Mouse (Mus musculus) heart, adult 9 months (tissue): ENCODE results near the gene Ccdc137.

Experiments used
- DNase-seq, 2 experiments: peaks; one replicate each; pipeline ENCODE4 v3.0.0; 2022; ENCODE audit warnings: low spot score in 2 of 2

Gene Ccdc137

DNA sequence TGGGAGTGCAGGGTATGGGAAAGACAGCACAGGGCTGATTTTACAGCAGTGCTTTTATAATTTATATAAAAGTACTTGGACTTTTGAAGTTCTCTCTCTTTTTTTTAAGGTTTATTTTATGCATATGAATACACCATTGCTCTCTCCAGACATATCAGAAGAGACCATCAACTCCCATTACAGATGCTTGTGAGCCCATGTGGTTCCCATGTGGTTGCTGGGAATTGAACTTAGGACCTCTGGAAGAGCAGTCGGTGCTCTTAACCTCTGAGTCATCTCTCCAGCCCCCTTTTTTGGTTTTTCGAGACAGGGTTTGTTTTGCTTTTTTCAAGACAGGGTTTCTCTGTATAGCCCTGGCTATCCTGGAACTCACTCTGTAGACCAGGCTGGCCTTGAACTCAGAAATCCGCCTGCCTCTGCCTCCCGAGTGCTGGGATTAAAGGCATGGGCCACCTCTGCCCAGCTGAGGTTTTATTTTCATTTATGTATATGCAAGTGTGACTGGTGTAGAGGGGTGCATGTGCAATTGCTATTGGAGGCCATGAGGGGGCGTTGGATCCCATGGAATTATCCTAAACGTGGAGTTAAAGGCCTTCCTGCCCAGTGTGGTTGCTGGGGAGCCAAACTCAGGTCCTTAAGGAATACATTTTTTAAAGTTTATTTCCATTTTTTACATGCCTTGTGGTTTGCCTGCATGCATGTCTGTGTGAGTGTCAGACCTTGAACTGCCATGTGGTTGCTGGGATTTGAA is 1.1 kb downstream of the Ccdc137 start:
- DNase-seq = no peak

DNA sequence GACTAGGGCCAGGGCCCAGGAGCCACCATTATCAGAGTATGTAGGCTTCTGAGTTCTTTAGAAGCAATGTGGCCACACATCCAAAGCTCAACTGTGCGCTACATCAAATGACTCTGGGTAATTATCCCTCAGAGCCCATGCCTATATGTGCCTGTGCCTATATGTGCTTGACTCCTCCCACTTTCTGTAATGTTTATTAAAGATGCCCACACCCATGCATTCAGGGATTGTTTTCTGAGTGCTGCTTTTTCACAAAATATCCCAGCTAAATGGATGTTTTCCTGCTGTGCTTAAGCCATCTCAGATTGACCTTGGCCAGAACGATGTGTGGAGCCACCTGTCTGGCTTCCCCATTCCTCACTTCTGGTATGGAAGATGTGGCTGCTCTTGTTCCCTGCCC is 5.6 kb downstream of the Ccdc137 start:
- DNase-seq = no peak

- DNase-seq = no peak
Observed at GRCm38 (mm10) chr11:120464365-120464764, 6.5 kb downstream of the Ccdc137 start.

GRCm38 (mm10) chr11:120465521-120465920 is 7.6 kb downstream of the Ccdc137 start:
- DNase-seq = no peak

DNA sequence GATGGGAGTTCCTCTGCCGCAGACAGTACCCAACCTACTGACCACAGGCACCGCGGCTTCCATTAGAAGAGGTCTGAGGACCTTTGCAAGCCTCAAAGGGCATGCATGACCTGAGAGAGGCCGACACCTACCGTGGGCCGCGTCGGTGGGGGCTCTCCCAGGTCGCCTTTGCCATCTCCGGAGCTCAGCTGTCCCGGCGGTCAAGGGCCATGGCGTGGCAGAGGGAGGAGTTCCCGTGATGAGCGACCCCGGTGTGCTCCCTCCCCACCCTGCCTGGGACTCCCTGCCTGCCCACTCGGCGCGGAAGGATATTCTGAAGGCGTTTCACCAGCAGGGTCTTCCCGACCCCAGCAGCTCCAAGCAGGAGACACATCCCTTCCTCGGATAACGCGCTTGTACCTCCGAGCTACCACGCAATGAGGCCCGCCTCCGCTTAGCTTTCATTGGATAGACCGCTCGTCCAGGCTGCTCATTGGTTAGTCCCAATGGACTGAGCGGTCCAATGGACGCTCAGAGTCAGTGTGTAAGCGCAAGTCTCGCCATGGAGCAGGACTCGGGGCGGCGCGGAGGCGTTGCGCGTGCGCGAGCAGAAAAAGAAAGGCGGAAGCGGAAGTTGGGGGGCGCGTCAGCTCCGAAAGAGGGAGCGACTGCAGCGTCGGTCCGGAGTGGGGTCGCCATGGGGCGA is 9.3 kb downstream of the Ccdc137 start, which contains the start of gene Arl16:
Arl16 (minus strand) TSS at position 557 of the 685 bp plus-strand sequence.
- DNase-seq = peak; percentile 92 to 94

DNA sequence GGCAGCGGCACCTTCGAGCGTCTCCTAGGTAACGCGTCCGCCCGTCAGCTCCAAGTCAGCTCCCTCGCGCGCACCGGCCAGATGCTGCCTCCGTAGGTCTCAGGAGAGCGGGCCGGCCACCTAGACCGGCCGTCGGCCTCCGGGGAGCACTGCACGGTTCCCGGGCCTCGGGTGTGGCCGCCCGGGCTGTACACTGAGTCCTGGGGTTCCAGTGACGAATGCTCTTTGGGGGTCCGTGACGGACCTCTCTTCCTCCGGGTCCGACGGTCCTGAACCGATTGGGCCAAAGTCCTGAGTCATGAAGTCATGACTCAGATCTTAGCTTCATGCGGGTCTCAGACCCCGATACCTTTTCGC is 9.8 kb downstream of the Ccdc137 start:
- no peak for DNase-seq

- DNase-seq = no peak
Observed at GRCm38 (mm10) chr11:120472052-120472451, 14.1 kb downstream of the Ccdc137 start.

GRCm38 (mm10) chr11:120483448-120483934 is 25.6 kb downstream of the Ccdc137 start:
- no peak for DNase-seq

DNA sequence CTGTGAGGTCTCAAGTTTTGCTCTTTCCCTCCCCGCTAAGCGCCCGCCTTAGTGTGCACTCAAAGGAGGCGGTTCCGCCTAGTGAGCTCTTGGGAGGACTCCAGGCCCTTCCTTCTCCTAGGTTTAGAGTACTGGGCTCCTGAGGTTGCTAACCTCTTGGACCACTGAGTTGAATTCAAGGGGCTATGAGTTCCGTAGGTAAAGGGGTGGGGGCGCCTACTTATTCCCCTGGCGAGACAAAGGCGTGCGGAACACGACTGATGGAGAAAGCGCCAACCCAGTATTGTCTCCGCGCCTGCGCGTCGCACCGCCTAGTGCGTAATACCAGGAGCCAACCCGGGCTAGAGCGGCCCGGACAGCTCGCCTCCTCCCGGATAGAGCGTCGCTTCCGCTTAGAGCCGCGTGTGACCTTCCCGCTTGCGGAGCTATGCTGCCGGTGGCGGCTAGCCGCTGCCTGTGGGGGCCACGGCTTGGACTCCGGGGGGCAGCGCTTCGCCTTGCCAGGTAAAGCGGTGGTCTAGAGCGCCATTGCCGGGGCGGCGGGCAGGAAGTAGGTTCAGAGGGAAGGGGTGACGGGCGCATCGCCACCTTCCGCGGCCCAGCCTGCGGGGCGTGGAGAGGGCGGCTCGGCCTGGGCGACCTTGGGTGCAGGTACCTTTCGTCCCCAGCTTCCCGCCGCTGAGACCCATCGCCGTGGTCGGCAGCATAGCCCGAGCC is 26.5 kb downstream of the Ccdc137 start, which contains the start of gene Mrpl12:
Mrpl12 (plus strand) TSS at position 349 of the 717 bp plus-strand sequence.
- peak; percentile 90 to 91 for DNase-seq

DNA sequence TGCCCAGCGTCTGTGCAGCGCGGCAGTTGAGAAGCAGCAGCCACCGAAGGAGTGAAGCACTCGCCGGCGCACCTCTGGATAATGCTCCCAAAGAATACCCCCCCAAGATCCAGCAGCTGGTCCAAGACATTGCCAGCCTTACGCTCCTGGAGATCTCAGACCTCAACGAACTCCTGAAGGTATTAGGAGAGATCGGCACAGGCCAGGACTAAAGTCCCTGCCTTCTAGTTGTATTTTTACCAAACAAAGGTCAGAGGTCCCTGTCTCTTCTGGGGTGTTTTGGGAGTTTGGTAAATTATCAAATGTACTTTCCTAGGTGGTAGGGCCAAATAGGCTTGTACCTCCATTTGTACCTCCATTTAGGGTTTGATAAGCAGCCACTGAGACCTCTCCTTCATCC is 27.3 kb downstream of the Ccdc137 start:
- DNase-seq = no peak

DNA sequence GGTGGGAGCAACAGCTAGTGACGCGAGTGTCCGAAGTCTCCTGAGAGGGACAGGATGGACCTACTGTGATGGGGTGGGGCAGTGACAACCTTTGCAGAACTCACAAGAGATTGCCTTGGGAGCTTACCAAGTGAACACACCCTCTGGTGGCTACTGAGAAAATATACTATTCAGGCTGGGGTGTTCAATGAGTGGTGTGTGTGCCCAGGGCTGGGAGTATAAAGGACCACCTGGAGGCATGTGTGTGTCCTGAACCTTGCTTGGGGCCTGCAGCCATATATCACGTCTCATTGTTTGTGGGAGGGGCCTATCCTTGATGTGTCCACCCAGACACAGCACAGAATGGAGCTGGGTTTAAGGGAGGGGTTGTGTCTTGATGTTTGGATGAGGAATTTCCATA is 30.6 kb downstream of the Ccdc137 start:
- DNase-seq = no peak

DNA sequence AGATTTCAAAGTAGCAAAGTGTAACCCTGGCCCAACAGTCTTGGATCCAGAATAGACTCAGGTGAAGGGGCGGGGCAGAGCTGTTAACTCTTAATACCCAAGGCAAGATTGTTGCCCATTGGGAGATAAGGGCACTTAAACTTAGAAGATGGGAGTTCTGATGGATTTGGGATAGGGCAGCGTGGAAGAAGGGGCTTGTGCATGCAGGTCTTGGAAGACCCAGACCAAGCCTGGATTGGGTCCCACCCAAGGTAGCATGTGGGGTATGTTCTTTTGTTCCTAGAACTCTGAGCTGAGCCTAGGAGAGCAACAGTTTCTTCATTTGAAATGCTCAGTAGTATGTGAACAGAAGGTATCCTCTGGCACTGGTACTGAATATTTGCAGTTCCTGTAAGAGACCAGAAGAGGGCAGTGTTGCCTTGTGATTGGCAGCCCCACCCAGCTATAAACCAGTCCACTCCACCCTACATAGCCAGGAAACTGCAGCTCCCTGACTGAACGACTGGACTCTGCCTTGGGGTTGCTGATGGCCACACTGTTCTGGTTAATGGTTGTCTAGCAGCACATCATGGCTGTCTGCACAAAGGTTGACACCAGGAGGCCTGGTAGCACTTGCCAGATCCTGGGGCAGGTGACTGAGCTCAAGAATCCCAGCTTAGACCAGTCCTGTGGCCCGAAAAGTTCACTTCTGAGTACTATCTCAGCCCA is 31.3 kb downstream of the Ccdc137 start:
- peak; percentile 74 to 75 for DNase-seq

- DNase-seq = no peak
Observed at GRCm38 (mm10) chr11:120490291-120491046, 32.6 kb downstream of the Ccdc137 start.

DNA sequence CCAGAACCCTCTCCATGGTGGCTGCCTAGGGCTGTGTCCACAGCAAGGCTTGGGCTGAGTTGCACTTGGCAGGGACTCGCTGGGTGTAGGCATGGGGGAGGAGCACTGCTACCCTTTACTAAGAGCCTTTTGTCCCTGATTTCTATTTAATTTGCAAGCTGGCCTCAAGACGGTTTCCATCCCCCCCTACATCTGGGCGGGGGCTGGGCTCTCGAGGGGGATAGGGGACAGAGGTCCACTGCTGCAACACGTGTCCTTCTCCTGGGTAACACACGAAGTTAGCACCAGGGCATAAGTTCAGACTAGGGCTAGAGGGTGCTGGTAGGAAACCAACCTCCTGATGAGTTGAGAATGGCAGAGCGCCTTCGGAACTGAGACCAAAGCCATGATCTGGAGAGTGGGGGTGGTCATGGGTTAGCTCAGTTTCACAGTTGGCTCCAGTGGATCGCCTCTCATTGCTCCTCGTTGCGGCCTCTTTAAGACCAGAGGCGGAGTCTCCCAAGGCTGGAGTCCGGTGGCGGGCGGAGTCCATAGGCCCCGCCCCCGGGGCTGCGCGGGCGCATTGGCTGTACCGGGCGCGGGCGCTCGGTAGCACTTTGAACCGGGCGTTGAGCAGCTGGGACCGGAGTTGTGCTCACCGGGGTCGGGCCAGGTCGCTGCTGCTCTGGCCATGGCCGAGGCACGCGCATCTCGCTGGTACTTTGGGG is 33.6 kb downstream of the Ccdc137 start, which contains the start of gene Slc25a10:
Slc25a10 (plus strand) TSS at position 524 of the 707 bp plus-strand sequence.
- peak; percentile 89 to 90 for DNase-seq

GRCm38 (mm10) chr11:120492024-120492877 is 34.3 kb downstream of the Ccdc137 start:
- peak; percentile 47 to 62 for DNase-seq

DNA sequence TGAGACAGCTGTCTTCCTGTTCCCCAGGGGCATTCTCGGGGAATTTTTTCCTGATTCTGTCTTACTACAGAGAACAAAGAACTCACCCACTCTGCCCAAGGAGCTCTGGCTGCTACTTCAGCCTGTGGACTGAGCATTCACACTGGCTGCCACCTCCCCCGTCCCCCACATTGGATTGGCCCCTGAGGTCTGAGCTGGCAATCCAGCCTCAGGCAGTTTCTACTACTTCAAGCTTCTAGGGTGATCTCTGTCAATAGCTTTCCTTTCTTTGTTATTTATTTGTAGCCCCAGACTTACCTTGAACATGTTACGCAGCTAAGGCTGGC is 34.9 kb downstream of the Ccdc137 start:
- DNase-seq = no peak

DNA sequence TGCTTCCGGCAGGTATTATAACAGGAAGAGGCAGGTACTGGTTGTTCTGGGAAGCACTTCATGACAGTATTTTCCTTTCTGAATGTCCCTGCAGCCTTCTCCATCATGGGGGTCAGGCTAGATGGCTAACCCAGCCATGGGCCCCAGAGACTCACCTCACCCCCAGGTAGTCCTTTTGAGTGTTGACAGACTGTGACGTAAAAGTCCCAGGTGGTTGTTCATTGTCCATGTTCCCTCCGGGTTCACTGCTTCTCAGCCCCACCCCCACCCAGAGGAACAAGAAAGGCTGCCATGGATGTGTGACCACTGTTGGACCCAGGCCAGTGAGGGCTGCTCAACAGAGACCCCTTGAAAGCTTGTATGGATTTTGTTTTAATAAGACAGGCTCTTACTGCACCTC is 35.4 kb downstream of the Ccdc137 start:
- DNase-seq = no peak

DNA sequence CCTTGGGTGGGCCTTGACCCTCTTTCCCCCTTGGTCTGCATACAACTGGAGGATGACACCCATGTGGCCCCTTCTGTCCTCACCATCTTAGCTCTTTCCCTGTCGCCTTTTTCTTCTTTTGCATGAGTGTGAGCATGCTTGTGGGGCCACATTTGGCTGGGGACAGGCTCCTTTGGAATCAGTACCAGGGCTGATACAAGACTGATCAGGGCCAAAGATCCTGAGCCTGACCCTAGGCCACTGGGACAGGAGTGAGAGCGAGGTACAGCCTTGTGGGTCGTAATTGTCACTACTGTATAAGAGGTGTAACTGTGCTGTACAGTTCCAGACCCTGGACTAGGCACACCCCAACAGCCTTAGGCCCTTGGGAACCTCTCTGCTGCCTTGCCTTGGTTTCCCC is 36.0 kb downstream of the Ccdc137 start:
- no peak for DNase-seq

DNA sequence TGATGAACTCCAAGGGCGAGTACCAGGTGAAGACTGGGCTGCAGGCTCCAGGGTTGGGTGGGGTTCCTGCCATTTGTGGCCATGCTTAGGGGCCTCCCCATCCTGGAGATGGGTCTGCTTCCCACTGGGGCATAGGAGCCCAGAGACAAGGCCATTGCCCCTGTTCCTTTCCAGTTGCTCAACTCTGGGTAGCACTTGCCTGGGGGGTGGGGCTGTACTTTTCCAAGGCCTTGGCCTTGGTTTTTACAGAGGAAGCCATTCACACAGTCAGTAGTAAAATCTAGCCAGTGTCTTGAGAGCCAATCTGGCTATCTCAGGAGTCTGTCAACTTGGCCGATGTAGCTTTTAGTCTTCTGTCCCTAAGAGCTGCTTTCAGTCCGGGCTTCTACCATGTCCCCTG is 39.5 kb downstream of the Ccdc137 start:
- no peak for DNase-seq
